Mouse (Mus musculus): ENCODE measurements around the gene H2afy.

The H2afy gene

DNA sequence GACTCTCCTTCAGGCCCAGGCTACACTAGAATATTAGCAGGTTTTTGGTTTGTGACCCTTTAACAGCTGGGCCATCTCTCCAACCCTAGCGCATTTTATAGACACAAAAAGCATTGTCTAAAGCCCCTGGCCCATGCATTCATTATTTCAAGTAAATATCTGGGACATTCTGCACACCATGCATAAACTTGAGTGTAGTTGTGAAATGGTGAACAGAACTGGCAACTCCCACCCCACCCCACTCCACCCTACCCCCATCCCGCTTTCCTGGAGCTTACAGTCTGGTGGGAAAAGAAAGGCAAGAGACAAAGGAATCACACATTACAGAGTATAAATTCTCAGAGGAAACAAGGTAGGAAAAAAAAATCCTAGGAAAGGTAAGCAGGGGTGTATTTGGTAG is at the start of gene H2afy:
Gene H2afy, minus strand, starts transcription at position 162 of the 400 bp plus-strand sequence.
- 79% methylated on average over 2 of the region's 2 CpGs for WGBS

DNA sequence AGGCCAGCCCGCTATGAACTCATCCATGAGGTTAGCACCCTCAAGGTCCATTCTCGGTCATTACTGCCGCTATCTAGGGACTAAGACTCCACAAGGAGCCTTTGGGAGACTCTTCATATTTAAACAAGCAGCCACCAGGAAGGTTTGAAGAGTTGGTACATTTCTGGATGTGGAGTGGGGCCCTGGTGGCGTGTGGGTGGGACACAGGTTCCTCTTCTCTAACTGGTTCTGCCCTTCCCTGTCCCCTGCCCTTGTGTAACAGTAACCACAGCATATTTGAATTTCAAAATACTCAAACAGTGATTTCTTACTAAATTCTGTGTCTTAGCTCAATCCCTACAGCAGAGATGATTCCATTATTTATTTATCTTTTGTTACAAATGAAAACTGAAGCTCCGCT is 47.5 kb upstream of the H2afy start:
- 87% methylated on average over 5 of the region's 5 CpGs for WGBS

DNA sequence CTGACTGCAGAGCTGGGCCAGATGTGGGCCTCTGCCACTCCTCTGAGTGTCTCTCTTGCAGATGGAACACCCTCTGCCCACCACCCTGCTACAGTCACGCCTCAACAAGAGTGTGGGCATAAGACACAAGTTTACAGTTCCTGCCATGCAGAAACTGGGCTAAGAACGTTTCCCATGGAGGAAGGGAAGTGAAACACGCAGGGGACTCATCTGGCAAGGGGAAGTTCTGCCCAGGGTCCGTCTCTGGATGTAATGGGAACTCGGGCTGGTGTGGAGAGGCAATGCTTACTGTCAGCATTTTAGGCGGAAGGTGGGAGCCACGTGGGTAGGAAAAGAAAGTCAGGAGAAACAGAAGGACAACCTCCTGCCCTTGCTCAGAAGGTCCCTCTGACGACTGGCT is 45.3 kb upstream of the H2afy start:
- WGBS = 67% methylated on average over 8 of the region's 8 CpGs

DNA sequence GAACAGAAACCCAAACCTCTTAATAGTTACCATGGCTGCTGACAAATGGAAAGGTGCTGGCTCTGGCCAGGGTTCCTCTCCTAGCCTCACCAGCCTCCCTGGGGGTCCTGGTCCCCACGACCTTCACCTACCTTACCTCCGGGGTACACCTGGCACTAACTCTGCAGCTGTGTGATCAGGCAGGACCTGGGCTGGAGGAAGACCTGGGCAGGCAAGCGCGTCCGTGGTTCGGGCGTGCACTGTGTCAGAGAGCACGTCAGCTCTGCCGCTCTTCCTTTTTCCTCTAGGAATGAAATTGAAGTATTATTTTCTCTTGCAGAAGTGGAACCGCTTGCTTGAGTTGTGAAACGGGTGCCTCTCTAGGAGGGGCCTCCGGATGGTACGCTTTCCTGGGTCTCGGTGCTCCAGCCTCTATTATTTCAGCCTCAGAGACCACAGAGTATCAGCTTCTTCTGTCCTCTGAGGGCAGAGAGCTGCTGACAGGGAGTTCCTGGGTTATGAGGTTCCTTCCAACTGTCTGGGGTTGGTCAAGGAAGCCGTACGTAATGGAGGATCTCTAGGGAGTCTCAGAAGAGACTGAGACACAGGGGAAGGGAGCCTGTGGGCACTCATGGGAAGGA is 42.4 kb upstream of the H2afy start, which contains the start of gene Tifab:
Gene Tifab, minus strand, starts transcription at position 470 of the 620 bp plus-strand sequence.
- WGBS = 86% methylated on average over 16 of the region's 16 CpGs

DNA sequence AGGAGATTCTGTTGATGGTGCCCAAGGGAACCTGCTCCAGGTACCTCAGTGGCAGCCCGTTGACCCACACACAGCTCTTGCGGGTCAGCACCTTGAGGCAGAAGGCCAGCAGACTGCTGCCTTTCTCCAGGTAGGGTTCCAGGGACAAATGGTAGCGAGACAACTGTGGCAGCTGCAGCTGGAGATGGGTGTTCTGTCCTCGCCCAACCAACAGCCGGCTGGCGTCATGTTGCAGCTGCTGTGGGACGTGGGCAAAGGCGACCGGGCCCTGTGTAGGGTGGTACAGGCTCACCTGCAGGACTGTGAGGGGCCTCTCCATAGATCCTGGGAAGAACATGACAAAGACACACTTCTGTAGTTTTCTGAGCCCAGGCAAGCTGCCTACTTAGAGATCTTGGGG is 40.1 kb upstream of the H2afy start:
- WGBS = 94% methylated on average over 9 of the region's 9 CpGs

DNA sequence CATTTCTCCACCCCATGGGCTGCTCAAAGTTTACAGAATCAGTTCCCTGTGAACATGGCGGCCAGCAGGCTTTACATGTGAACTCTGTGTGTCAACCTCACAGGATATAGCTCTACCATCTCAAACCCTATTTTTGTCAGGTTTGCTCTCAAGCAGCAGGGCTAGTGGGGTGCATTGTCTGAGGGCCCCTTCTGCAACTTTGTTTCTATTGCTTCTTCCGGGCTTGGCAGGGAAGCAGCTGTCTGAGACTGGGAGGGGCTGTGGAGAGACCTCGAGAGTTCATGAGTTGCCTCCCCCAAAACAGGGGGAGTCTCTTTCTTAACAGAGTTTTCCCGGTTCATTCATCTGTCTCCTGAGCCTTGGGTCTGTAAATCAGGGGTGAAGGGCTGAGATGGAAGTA is 39.7 kb upstream of the H2afy start:
- WGBS = 78% methylated on average over 4 of the region's 4 CpGs

DNA sequence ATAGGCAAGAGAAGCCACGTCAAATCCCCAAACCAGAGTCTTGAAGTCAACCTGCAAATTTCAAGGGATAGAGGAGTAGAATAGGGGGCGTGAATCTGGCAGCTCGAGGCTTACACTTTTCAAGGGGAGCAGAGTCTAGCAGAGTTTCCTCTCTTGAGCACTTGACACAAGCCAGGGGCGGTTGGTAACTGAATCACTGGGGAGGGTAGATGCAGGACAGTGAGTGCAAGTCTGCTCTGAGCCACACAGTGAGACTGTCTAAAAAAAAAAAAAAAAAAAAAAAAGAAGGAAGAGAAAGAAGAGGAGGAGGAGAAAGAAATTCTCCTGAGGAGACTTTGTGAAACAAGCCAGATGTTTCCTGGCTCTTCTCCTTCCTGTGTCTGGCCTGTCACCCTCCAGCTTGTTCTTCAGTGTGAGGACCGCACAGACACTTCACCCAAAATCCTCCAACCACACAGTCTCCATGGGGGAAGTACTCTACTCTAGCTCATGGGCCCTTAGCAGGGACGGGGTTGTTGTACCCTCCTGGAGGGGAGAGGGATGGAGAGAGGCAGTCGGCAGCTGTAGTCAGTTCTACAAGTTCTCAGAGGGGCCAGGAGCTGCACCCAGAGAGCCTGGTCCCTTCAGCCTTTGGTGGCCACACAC is 36.9 kb upstream of the H2afy start:
- 72% methylated on average over 7 of the region's 7 CpGs for WGBS

DNA sequence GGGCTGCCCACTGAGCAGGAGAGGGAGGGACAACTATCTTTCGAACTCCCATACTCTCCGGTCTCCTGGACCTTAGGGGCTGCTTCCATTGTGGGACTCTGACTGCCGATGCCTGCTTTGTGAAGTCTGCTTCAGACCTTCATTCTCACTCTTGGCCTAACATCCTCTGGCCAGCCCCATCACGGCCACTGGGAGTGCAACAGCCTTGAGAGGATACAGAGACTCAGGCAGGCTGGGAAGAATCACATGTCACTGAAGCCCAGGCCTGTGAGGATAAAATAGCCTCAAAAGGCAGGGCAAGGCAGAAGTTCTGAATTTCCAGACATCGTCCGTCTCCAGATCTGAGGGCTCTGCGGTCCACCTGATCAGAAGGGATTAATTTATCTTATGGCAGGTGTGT is 35.9 kb upstream of the H2afy start:
- 90% methylated on average over 7 of the region's 7 CpGs for WGBS

DNA sequence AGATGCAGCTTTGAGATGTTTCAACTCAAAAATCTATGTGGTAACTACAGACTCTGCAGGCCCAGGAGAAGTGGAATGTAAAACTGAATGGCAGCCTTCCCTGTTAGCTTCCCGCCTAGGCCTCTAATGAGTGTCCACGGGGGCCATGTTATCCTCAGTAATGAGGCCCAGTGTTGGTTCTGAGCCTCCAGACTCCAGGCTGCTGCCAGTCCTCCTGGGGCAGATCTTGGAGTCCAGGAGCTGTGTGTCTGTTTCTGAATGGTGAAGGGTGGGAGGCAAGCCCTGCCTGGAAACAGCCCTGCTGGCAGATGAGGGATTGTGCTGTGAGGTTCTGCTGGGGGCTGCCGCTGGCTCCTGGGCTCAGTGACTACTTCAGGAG is 32.2 kb upstream of the H2afy start:
- 54% methylated on average over 3 of the region's 3 CpGs for WGBS

DNA sequence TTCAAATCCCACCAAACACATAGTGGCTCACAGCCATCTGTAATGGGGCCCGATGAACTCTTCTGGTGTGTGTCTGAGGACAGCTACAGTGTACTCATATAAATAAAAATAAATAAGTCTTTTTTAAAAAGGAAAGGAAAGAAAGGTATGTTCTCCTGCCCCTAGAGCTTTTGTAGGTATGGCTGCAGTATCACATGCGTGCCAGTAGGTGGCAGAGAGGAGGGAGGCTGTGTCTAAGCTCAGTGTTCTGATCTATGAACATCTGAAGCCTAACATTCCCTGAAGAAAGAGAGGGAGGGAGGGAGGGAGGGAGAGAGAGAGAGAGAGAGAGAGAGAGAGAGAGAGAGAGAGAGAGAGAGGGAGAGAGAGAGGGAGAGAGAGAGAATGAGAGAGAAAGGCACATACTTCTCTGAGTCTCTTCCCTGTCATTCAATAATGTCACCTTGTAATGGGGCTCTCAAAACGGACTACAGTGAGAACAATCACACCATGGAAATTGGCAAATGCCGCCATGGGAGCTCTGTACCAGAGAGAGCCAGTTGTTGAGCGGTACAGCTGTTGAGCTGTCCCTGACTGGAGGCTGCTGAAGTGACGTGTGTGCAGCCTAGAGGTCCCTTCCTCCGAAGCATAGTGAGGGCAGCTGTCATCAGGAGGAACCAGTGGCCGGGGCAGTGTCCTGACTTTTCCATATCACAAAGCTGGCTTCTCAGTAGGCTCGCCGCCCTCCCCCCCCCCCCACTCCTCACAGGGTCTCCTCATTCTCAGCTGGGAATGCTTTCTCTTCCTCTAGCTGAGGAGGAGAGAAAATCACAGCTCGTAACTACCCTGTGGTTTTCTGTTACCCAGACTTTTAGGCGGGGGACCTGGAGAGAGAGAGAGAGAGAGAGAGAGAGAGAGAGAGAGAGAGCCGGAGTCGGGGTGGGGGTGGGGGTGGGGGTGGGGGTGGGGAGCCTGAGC is 31.6 kb upstream of the H2afy start:
- WGBS = 45% methylated on average over 14 of the region's 14 CpGs

DNA sequence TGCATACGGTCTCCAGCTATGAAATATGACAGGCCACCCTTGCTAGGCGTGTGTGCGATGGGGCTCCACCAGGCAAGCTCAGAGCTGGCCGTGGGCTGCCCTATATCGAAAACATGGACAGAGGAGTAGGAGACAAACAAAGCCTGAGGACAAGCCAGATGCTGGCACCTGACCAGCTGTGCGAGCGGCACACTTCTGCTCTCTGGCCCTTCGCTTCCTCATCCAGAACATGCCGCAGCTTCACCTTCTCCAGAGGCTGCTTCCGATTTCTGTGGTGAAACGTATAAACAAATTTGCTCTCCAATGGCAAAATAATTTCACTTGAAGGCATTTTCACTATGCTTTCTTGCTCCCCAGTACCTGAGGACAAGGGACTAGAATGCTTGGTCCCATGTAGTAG is 29.4 kb upstream of the H2afy start:
- WGBS = 88% methylated on average over 11 of the region's 11 CpGs

DNA sequence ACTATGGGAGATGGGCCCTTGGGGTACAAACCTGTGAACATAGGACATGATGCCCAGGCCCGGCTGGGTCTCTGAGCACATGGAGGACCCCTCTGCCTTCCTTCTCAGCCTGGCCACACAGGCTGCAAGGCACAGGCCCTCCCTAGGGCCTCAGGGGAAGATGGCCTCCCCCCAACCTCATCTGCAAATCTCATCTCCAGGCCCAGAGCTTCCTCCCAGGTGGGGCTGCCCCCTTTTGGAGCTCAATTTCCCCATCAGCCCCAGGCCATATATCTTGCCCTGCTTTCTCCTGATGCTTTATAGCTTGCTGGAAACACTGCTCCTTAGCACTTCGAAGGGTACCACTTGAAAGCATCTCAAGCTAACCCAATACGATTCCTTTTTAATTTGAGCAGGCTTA is 28.2 kb upstream of the H2afy start:
- WGBS = 95% methylated on average over 3 of the region's 3 CpGs

DNA sequence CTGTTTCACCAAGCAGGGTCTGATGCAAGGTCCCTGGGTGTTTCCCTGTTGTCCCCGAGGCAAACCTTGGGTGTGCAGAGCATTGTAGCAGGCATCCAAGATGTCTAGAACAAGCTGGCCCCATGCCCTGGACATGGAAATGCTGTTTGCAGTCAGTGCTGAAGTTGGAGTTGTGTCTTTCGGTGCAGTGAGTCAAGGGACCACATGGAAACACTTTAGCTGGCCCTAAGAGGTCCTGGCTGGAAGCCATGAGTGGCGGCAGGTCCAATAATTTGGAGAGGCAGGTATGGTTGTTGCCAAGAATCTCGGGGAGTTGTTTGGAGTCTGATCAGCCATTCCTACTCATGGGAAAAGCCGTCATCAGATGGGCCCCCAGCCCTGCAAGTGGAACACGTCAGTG is 27.6 kb upstream of the H2afy start:
- 65% methylated on average over 6 of the region's 6 CpGs for WGBS

DNA sequence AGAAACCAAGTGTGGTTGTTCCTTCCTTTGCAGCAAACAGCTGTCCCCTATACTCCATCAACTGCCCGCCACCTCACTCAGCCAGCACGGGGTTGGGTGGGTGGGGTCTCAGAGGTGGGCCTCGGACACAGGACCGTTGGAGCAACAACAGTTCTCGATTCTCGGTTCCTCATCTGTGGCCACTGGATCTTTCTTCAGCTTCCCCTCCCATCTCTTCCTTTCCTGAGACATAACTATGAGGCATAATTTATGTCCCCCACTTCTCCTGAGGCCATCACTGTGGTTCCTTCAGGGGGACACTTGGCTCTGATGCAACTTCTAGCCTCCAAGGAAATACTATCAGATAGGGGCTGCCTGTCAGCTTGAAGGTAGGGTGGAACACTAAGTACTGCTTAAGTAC is 26.7 kb upstream of the H2afy start:
- WGBS = 84% methylated on average over 6 of the region's 6 CpGs

DNA sequence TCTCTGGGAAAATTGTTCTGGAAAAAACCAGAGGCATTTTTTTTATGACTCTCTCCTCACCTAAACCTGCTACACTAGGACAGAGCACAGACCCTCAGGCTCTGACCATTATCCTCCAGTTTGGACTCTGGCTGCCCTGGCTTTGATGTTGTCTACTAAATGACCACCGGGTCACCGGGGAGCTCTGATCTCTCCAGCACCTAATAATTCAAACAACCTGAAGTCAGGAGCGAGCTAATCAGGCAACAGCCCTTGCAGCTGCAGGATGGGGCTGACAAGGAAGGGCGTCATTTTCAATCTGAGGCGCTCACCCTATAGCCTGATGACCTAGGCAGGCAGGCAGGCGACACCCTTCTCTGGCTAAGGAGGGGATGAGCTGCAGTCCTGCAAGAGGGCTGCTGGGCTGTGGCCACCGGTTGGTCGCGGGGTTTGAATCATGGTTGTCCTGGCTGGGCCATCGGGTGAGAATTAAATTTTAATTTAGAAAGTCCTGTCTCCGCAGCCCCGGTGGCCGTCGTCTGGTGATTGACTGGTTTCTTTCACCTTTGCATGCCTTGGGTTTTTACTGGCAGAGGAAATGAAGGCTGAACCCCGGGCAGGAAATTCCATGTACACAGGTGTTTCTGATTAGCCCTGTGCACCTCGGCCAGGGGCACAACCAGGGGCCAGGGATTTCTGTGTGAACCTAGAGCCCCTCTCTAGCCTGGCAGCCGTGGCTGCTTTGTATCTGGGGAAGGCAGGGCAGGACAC is 23.6 kb upstream of the H2afy start:
- 79% methylated on average over 17 of the region's 17 CpGs for WGBS

DNA sequence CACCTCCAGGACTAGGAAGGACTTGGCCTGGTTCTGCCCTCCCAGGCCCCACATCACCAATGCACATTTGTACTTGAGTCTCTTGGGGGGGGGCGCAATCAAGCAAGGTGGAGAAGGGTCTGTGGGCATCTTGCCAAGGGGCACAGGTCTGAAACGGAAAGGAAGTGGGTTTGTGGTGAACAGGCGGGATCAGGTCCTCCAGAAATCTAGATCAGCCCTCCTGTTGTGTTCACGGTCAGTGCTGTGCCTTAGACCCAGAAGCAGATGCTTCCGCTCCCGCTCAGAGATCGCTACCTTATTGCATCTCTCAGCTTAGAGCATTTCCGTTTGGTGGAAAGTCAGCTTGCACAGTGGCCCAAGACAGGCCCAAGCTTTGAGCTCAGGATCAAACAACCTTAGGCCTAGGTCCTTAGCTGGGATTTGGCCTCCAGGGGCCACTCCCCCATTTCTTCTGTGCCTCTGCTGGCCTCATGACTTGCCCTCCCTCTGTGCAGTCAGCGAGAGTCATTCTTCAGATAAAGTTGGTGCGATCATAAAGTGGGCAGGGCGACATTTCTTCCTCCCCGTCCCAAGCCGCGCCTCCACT is 22.9 kb upstream of the H2afy start:
- WGBS = 85% methylated on average over 14 of the region's 14 CpGs

DNA sequence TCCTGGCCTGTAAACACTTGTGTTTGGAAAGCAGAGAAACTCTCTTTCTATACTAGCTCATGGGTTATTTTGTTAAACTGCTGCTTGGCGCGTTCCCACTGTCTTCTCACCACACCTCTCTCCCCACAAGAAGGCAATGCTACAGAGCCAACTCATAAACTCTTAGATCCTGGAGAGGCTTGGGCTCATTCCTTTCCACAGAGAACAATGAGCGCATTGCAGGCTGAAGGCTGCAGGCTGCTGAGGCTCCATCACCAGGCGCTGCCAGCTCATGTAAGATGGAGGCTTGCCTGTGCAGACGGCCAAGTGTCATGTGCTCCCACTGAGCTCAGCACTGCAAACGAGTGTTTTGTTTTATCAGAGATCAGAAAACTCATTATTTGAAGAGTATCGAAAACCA is 19.5 kb upstream of the H2afy start:
- WGBS = 63% methylated on average over 7 of the region's 7 CpGs

DNA sequence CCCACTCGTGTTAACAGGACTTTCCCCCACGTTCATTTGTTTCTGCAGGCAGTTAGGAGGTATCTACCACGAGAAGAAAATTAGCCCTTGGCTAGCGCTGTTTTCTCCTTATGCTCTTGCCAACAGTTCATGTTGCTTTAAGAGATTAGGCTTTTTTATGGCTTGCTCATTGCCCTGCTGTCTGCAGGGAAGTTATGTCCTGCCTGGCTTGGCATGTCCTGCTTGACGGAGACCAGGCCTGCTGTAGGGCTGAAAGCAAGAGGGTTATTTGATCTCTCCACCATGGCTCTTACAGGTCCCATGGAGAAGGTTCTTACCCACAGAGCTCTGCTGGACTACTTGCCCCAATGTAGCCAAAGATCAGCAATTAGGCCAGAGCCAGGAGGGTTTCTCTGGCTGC is 18.9 kb upstream of the H2afy start:
- WGBS = 42% methylated on average over 5 of the region's 5 CpGs

DNA sequence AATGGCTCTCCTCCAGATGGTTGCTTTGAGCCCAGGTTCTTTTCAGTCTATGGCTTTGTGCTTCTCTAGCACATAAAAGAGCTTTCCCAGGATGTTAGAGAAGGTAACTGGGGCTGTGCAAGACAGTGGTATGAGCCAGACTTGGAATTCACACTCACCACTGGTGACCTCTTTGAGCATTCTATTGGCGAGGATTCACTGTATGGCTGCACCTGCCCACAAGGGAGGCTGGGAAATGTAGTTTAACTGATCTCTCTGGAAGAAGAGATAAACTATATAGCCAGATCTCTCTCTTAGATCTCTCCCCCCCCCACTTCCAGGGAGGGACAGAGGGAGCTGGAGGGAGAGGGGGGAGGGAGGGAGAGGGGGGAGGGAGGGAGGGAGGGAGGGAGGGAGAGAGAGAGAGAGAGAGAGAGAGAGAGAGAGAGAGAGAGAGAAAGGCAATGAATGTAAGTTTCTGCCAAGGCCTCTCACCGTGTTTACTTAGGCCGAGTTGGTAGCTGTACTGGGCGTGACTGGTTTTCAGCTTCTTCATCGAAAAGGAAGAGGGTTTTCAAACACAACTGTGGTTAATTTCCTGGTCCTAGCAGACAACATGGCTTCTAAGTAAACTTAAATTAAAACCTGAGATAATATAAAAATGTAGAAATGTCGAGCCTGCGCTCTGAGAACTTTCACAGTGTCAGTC is 16.8 kb upstream of the H2afy start:
- WGBS = 82% methylated on average over 7 of the region's 7 CpGs

DNA sequence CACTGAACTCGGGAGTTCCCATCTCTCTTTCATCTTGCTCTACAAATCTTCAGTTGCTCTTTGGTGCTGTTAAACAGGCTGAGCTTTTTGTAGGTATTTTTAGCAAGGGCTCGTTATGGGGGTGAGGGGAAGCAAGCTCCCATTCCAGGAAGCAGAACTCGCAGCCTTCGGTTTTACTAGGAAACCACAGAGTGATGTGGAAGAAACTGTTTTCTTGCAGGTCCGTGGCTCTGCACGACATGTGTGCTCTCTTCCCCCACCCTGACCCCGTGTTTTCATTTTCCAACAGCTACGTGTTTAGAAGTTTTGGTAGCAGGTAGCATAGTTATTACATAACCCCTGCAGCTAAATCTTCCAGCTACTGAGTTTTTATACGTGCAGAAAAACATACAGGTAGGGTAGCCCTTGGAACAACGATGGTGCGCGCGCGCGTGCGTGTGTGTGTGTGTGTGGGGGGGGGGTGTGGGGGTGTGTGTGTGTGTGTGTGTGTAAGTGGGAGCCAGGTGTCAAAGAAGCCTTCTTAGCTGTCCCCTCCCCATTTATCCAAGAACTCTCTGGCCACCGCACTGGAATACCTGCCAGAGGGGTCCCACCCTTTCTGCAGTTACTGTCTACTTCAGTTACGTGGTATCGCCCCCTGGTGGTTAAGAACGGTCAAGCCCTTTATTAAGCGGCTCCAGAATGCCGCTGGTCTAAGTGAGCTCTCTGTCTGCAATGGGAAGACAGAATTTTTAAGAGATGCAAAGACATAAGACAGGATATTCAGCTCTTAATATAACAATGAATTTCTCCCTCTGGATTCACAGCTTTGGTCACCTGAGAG is 15.5 kb upstream of the H2afy start:
- 40% methylated on average over 22 of the region's 22 CpGs for WGBS

Data from cerebral cortex, adult 2 months (tissue).